Mouse (Mus musculus) intestine, postnatal 0 days (tissue): ENCODE results near the gene Supt3. TPM values are rescaled to one million over a fixed set of nuclear protein-coding genes. Genes with fewer than 3 reads are reported as not detected.
A peak's percentile ranks its signal among the peaks of the same experiment; 100 is the strongest.

Source experiments
- ATAC-seq: fragments of 200-750 bp; cut with Nextera tagmentation; 2 replicates; pipeline ENCODE4 v1.8.0; 2017; ENCODE audit warnings: mild to moderate bottlenecking, moderate TSS enrichment, moderate library complexity
- H3K27ac ChIP-seq: fragments of 300-500 bp; sonication (generic); 2 replicates; pipeline ENCODE4 v1.5.1; 2014; ENCODE audit warnings: mild to moderate bottlenecking, low read depth, low read length, moderate library complexity
- H3K27me3 ChIP-seq: fragments of 300-500 bp; sonication (generic); replicated peaks from 2 replicates; pipeline ENCODE4 v1.6.1; 2014; ENCODE audit warnings: low read length, mixed read lengths; ENCODE audit not compliant: control insufficient read depth, insufficient read depth
- H3K36me3 ChIP-seq: fragments of 300-500 bp; sonication (generic); 2 replicates; pipeline ENCODE4 v1.6.1; 2014; ENCODE audit warnings: mild to moderate bottlenecking, moderate library complexity; ENCODE audit not compliant: control insufficient read depth, insufficient read depth
- H3K4me1 ChIP-seq: fragments of 300-500 bp; sonication (generic); replicated peaks from 2 replicates; pipeline ENCODE4 v1.6.1; 2014; ENCODE audit warnings: antibody characterized with exemption, low read length, mixed read lengths; ENCODE audit not compliant: control insufficient read depth, insufficient read depth
- H3K4me2 ChIP-seq: fragments of 300-500 bp; sonication (generic); replicated peaks from 2 replicates; pipeline ENCODE4 v1.6.1; 2014; ENCODE audit warnings: low read depth, mild to moderate bottlenecking, moderate library complexity
- H3K4me3 ChIP-seq: fragments of 300-500 bp; sonication (generic); 2 replicates; pipeline ENCODE4 v1.5.1; 2014; ENCODE audit warnings: low read depth, low read length
- H3K9ac ChIP-seq: fragments of 300-500 bp; sonication (generic); 2 replicates; pipeline ENCODE4 v1.6.1; 2014; ENCODE audit warnings: mild to moderate bottlenecking, low read depth, low read length
- H3K9me3 ChIP-seq: fragments of 300-500 bp; sonication (generic); 2 replicates; pipeline ENCODE4 v1.6.1; 2016; ENCODE audit warnings: mixed run types; ENCODE audit not compliant: control insufficient read depth
- CTCF ChIP-seq: sonication (generic); IDR thresholded peaks from 2 replicates; pipeline ENCODE4 v1.5.1; 2016; ENCODE audit warnings: low read depth, mild to moderate bottlenecking, control low read depth, antibody characterized with exemption, moderate library complexity
- WGBS: fragments of 180-500 bp; shearing (Covaris S2); extraction: QIAGEN DNeasy Blood & Tissue Kit; methylation state at CpG from one replicate; pipeline ENCODE4 v1.1.7; 2014; 5-methylcytosine and 5-hydroxymethylcytosine counted together
- polyA plus RNA-seq: library from polyadenylated mRNA; unstranded; fragments of >200 nt; fragmentation: Nextera tagmentation; extraction: Ambion mirVana; gene quantifications from 2 replicates; pipeline ENCODE4 v1.2.1, GENCODE M21; 2015

Supt3 gene
- polyA plus RNA-seq, 1 experiment from 2014 or later, result 4.9 TPM

GRCm38 (mm10) chr17:45029106-45029505 lies 252.2 kb downstream of the Supt3 start:
- H3K36me3 ChIP-seq, result no peaks in the 10 kb centered on the region
- no peaks in the 10 kb centered on the region for H3K9me3 ChIP-seq
- WGBS, result 93% methylated on average over 1 of the region's 1 CpGs
- no peaks in the 10 kb centered on the region for H3K27me3 ChIP-seq
- no peak for TF ChIP-seq CTCF
- no peak overlapping the region for H3K4me2 ChIP-seq
- no peaks in the 10 kb centered on the region for H3K4me1 ChIP-seq
- no peak overlapping the region for H3K4me3 ChIP-seq
- no peak overlapping the region for H3K9ac ChIP-seq
- H3K27ac ChIP-seq, result no peak overlapping the region
- no peak for ATAC-seq

- no peak for TF ChIP-seq CTCF
- Histone ChIP-seq H3K27ac (no peak overlapping the region), H3K4me3 (no peak overlapping the region), H3K4me1 (no peaks in the 10 kb centered on the region), H3K9me3 (no peaks in the 10 kb centered on the region), H3K4me2 (no peak overlapping the region), H3K27me3 (no peaks in the 10 kb centered on the region), H3K36me3 (no peaks in the 10 kb centered on the region), H3K9ac (no peak overlapping the region)
- no peak for ATAC-seq
- 77% methylated on average over 6 of the region's 6 CpGs for WGBS
These were observed 255.3 kb downstream of the Supt3 start for GRCm38 (mm10) chr17:45032209-45032608.

- no peak for ATAC-seq
- H3K27ac ChIP-seq, result no peak overlapping the region
- 73% methylated on average over 7 of the region's 7 CpGs for whole genome bisulfite sequencing
- no peaks in the 10 kb centered on the region for H3K36me3 ChIP-seq
- H3K9me3 ChIP-seq, result no peaks in the 10 kb centered on the region
- H3K4me1 ChIP-seq, result no peaks in the 10 kb centered on the region
- H3K4me3 ChIP-seq, result no peak overlapping the region
- H3K4me2 ChIP-seq, result no peak overlapping the region
- TF ChIP-seq CTCF, result no peak
- H3K9ac ChIP-seq, result no peak overlapping the region
- no peaks in the 10 kb centered on the region for H3K27me3 ChIP-seq
These were observed 256.7 kb downstream of the Supt3 start for GRCm38 (mm10) chr17:45033617-45034016.

- Histone ChIP-seq H3K27me3 (no peaks in the 10 kb centered on the region), H3K4me1 (no peaks in the 10 kb centered on the region), H3K4me2 (no peak overlapping the region), H3K9ac (no peak overlapping the region), H3K4me3 (no peak overlapping the region), H3K9me3 (no peaks in the 10 kb centered on the region), H3K27ac (no peak overlapping the region), H3K36me3 (no peaks in the 10 kb centered on the region)
- ATAC-seq, result no peak
- peak; percentile 32 for TF ChIP-seq CTCF
- WGBS, result 62% methylated on average over 2 of the region's 2 CpGs
These were observed 264.1 kb downstream of the Supt3 start for GRCm38 (mm10) chr17:45041084-45041483.

- Histone ChIP-seq H3K27ac (no peak overlapping the region), H3K27me3 (no peaks in the 10 kb centered on the region), H3K4me1 (no peaks in the 10 kb centered on the region), H3K4me3 (no peak overlapping the region), H3K4me2 (no peak overlapping the region), H3K9ac (no peak overlapping the region), H3K9me3 (no peaks in the 10 kb centered on the region), H3K36me3 (no peaks in the 10 kb centered on the region)
- ATAC-seq, result no peak
- peak; percentile 56 for TF ChIP-seq CTCF
These were observed 268.9 kb downstream of the Supt3 start for GRCm38 (mm10) chr17:45045804-45046203.

- no peak overlapping the region for H3K9ac ChIP-seq
- TF ChIP-seq CTCF, result peak; percentile 38
- no peaks in the 10 kb centered on the region for H3K4me1 ChIP-seq
- H3K36me3 ChIP-seq, result no peaks in the 10 kb centered on the region
- WGBS, result 94% methylated on average over 3 of the region's 3 CpGs
- no peak overlapping the region for H3K4me2 ChIP-seq
- no peaks in the 10 kb centered on the region for H3K27me3 ChIP-seq
- ATAC-seq, result no peak
- H3K27ac ChIP-seq, result no peak overlapping the region
- no peak overlapping the region for H3K4me3 ChIP-seq
- no peaks in the 10 kb centered on the region for H3K9me3 ChIP-seq
These were observed 269.6 kb downstream of the Supt3 start for GRCm38 (mm10) chr17:45046583-45046982.

GRCm38 (mm10) chr17:45047236-45047635 lies 270.3 kb downstream of the Supt3 start:
- Histone ChIP-seq H3K9me3 (no peaks in the 10 kb centered on the region), H3K27ac (no peak overlapping the region), H3K4me2 (no peak overlapping the region), H3K4me1 (no peaks in the 10 kb centered on the region), H3K27me3 (no peaks in the 10 kb centered on the region), H3K4me3 (no peak overlapping the region), H3K36me3 (no peaks in the 10 kb centered on the region), H3K9ac (no peak overlapping the region)
- ATAC-seq, result no peak
- WGBS, result 94% methylated on average over 6 of the region's 6 CpGs
- no peak for TF ChIP-seq CTCF
